Mouse (Mus musculus): Measurements from ENCODE around the gene Mt1. TPM values are rescaled to one million over a fixed set of nuclear protein-coding genes. Genes with fewer than 3 reads are reported as not detected.

Gene Mt1
- polyA plus RNA-seq, 1 experiment: 1,593 TPM

- WGBS: 85% methylated on average over 7 of the region's 7 CpGs
- Histone ChIP-seq H3K4me3 (ENCODE audit: low read depth, low read length) (no peak overlapping the region), H3K27ac (ENCODE audit: insufficient read depth, low read depth, low read length) (no peak overlapping the region), H3K4me1 (ENCODE audit: control insufficient read depth, insufficient read depth, insufficient read length, low read length) (no peaks in the 10 kb centered on the region), H3K36me3 (ENCODE audit: control insufficient read depth, insufficient read depth, low read length) (peaks cover 7% of the 10 kb centered on the region; the same call in 1 of the 2 replicates), H3K27me3 (ENCODE audit: control insufficient read depth, insufficient read depth, low read length) (no peaks in the 10 kb centered on the region)
- TF ChIP-seq POLR2A (IDR thresholded peaks at IDR 0.05; ENCODE audit: low read depth, low read length): no peak
Observed at GRCm38 (mm10) chr8:94227381-94227939, 48.6 kb downstream of the Mt1 start.

Other genes starting within 250 kb of the Mt1 start
- 28.1 and 62.7 TPM in 2 replicates for gene Amfr, start 166.2 kb upstream of the Mt1 start, polyA plus RNA-seq (2012; rRNA removed)
- 8.5 and 56.5 TPM in 2 replicates for gene Nudt21, start 142.1 kb upstream of the Mt1 start, polyA plus RNA-seq (2012; rRNA removed)
- gene Ogfod1, start 141.9 kb upstream of the Mt1 start, polyA plus RNA-seq (2012; rRNA removed): 1.2 and 2.8 TPM in 2 replicates
- gene Bbs2, start 80.2 kb upstream of the Mt1 start, polyA plus RNA-seq (2012; rRNA removed): 3.3 and 4.3 TPM in 2 replicates
- gene Mt4, start 41.9 kb upstream of the Mt1 start, polyA plus RNA-seq (2012; rRNA removed): not detected in 2 replicates
- 0.90 and 2.8 TPM in 2 replicates for gene Mt3, start 26.5 kb upstream of the Mt1 start, polyA plus RNA-seq (2012; rRNA removed)
- gene Mt2, start 6.4 kb upstream of the Mt1 start, polyA plus RNA-seq (2012; rRNA removed): 50.1 and 80.3 TPM in 2 replicates
- 3.6 and 5.4 TPM in 2 replicates for gene Nup93, start 35.5 kb downstream of the Mt1 start, polyA plus RNA-seq (2012; rRNA removed)
- 0.06 and 0.22 TPM in 2 replicates for gene Slc12a3, start 150.1 kb downstream of the Mt1 start, polyA plus RNA-seq (2012; rRNA removed)
- gene Herpud1, start 207.4 kb downstream of the Mt1 start, polyA plus RNA-seq (2012; rRNA removed): 302 and 331 TPM in 2 replicates

Data from small intestine, adult 2 months (tissue).